Mouse (Mus musculus): ENCODE data around the gene Lix1. TPM values are rescaled to one million over a fixed set of nuclear protein-coding genes. Genes with fewer than 3 reads are reported as not detected.

The Lix1 gene
- not detected in 2 replicates for polyA plus RNA-seq (2012)

GRCm38 (mm10) chr17:17402222-17403004, at the start of gene Lix1:
Gene Lix1 (plus strand): TSS chr17:17402672.

GRCm38 (mm10) chr17:17373918-17374910, 28.3 kb upstream of the Lix1 start, which contains the start of gene Riok2:
Gene Riok2 (plus strand): TSS chr17:17374309.

Other genes with a start within 250 kb of the Lix1 start
- gene Riok2, start 28.4 kb upstream of the Lix1 start, polyA plus RNA-seq (2012) = 2.9 and 4.6 TPM in 2 replicates
- 4.3 and 6.6 TPM in 2 replicates for gene Lnpep, start 222.4 kb downstream of the Lix1 start, polyA plus RNA-seq (2012)